Comparison of ENCODE assay signal across 8 mouse cellular contexts in genomic region chr8:104101415-104101814, GRCm38 (mm10). TPM values are rescaled to one million over a fixed set of nuclear protein-coding genes. Genes with fewer than 3 reads are reported as not detected.
DNase-seq lines count a peak whose midpoint lies in the region; ATAC-seq and TF ChIP-seq lines count a peak whose summit lies in the region.

TSS of gene Cdh5 (plus strand) at chr8:104101625.

- H3K4me1 ChIP-seq in heart, embryonic 13.5 days = peaks cover 39% of the 10 kb centered on the region
- peaks cover 26% of the 10 kb centered on the region for H3K4me1 ChIP-seq in kidney, embryonic 15.5 days
- peaks cover 9% of the 10 kb centered on the region for H3K4me1 ChIP-seq in liver, postnatal 0 days (ENCODE audit: insufficient read depth)
- H3K4me1 ChIP-seq in stomach, embryonic 15.5 days = 0 out of 2 replicates have a peak, but pooled peaks cover 6% of the 10 kb centered on the region

- peak within 1 kb of the TSS; percentile 54 for H3K4me3 ChIP-seq in heart, embryonic 13.5 days
- peak within 1 kb of the TSS; percentile 37 for H3K4me3 ChIP-seq in kidney, embryonic 15.5 days (replicated peaks)
- peak within 1 kb of the TSS; percentile 19 for H3K4me3 ChIP-seq in liver, postnatal 0 days (ENCODE audit: low read depth, low read length)
- H3K4me3 ChIP-seq in stomach, embryonic 15.5 days (replicated peaks) = peak within 1 kb of the TSS; percentile 21

- peak; percentile 54 for ATAC-seq in heart, embryonic 13.5 days (ENCODE audit: extremely low read depth, insufficient number of reproducible peaks, low FRiP score, low TSS enrichment)
- peak; percentile 16; the same call in 1 of the 2 replicates for ATAC-seq in kidney, embryonic 15.5 days (replicated peaks; ENCODE audit: low FRiP score)
- ATAC-seq in liver, postnatal 0 days = peak; percentile 52
- peak; percentile 54; the same call in 1 of the 2 replicates for ATAC-seq in stomach, embryonic 15.5 days (ENCODE audit: insufficient read depth, low FRiP score, low read depth)
- no peak for ATAC-seq in cerebellum, adult (ENCODE audit: insufficient number of reproducible peaks, low FRiP score, low TSS enrichment)

- H3K27ac ChIP-seq in heart, embryonic 13.5 days (replicated peaks) = peak within 1 kb of the TSS; percentile 78
- H3K27ac ChIP-seq in kidney, embryonic 15.5 days = peak within 1 kb of the TSS; percentile 34; the same call in 1 of the 2 replicates
- peak within 1 kb of the TSS; percentile 49 for H3K27ac ChIP-seq in liver, postnatal 0 days (ENCODE audit: low read depth)
- no peak within 1 kb of the TSS for H3K27ac ChIP-seq in stomach, embryonic 15.5 days

- H3K27me3 ChIP-seq in heart, embryonic 13.5 days (replicated peaks) = no peaks in the 10 kb centered on the region
- H3K27me3 ChIP-seq in kidney, embryonic 15.5 days = no peaks in the 10 kb centered on the region
- no peaks in the 10 kb centered on the region for H3K27me3 ChIP-seq in liver, postnatal 0 days (ENCODE audit: insufficient read depth, low read length)
- no peaks in the 10 kb centered on the region for H3K27me3 ChIP-seq in stomach, embryonic 15.5 days (replicated peaks)

- peak within 1 kb of the TSS; percentile 62 for H3K4me2 ChIP-seq in heart, embryonic 13.5 days
- H3K4me2 ChIP-seq in kidney, embryonic 15.5 days = peak within 1 kb of the TSS; percentile 29; the same call in 1 of the 2 replicates
- no peak within 1 kb of the TSS for H3K4me2 ChIP-seq in liver, postnatal 0 days (ENCODE audit: low read depth, low read length)
- no peak within 1 kb of the TSS for H3K4me2 ChIP-seq in stomach, embryonic 15.5 days

- DNase-seq in urinary bladder, postnatal 14 days (ENCODE audit: low spot score) = peak; percentile 10
- no peak for DNase-seq in urinary bladder, adult 18-20 months (ENCODE audit: low spot score in 2 of 2)
- peak; percentile 37 for DNase-seq in liver, postnatal 0 days
- no peak for DNase-seq in T-cell, adult 2 months (ENCODE audit: low spot score)

- TF ChIP-seq EP300 in liver, postnatal 0 days (IDR thresholded peaks at IDR 0.05; ENCODE audit: low read depth) = no peak

- TF ChIP-seq CTCF in liver, postnatal 0 days (IDR thresholded peaks at IDR 0.05; ENCODE audit: low read depth) = no peak

- no peaks in the 10 kb centered on the region for H3K36me3 ChIP-seq in heart, embryonic 13.5 days
- no peaks in the 10 kb centered on the region for H3K36me3 ChIP-seq in kidney, embryonic 15.5 days
- no peaks in the 10 kb centered on the region for H3K36me3 ChIP-seq in liver, postnatal 0 days (replicated peaks; ENCODE audit: insufficient read depth, low read length)
- H3K36me3 ChIP-seq in stomach, embryonic 15.5 days = no peaks in the 10 kb centered on the region

- WGBS in heart, embryonic 13.5 days = 49% methylated on average over 8 of the region's 8 CpGs
- WGBS in kidney, embryonic 15.5 days = 51% methylated on average over 8 of the region's 8 CpGs
- 40% methylated on average over 8 of the region's 8 CpGs for WGBS in liver, postnatal 0 days (ENCODE audit: insufficient replicate concordance)
- WGBS in stomach, embryonic 15.5 days = 59% methylated on average over 8 of the region's 8 CpGs

- peak within 1 kb of the TSS; percentile 78 for H3K9ac ChIP-seq in heart, embryonic 13.5 days
- peak within 1 kb of the TSS; percentile 37 for H3K9ac ChIP-seq in kidney, embryonic 15.5 days
- 0 out of 2 replicates have a peak within 1 kb of the TSS, but pooled peaks have one; percentile 1 for H3K9ac ChIP-seq in liver, postnatal 0 days (replicated peaks)
- H3K9ac ChIP-seq in stomach, embryonic 15.5 days = no peak within 1 kb of the TSS

- no peaks in the 10 kb centered on the region for H3K9me3 ChIP-seq in heart, embryonic 13.5 days
- H3K9me3 ChIP-seq in kidney, embryonic 15.5 days (replicated peaks) = no peaks in the 10 kb centered on the region
- no peaks in the 10 kb centered on the region for H3K9me3 ChIP-seq in liver, postnatal 0 days (ENCODE audit: low read length)
- no peaks in the 10 kb centered on the region for H3K9me3 ChIP-seq in stomach, embryonic 15.5 days

RNA-seq across cellular contexts. Expression of gene Cdh5, which starts in this region (rescaled TPM):
- polyA plus RNA-seq in heart, embryonic 13.5 days (2015; fragmentation: Nextera tagmentation; extraction: Ambion mirVana) = 47.9 and 49.9 TPM in 2 replicates
- 35.9 and 38.3 TPM in 2 replicates for polyA plus RNA-seq in kidney, embryonic 15.5 days (2015; fragmentation: Nextera tagmentation; extraction: Ambion mirVana)
- polyA plus RNA-seq in liver, postnatal 0 days (2015; fragmentation: Nextera tagmentation; extraction: Ambion mirVana) = 8.8 and 10.0 TPM in 2 replicates
- 27.0 and 29.8 TPM in 2 replicates for polyA plus RNA-seq in stomach, embryonic 15.5 days (2015; fragmentation: Nextera tagmentation; extraction: Ambion mirVana)

Comparison
In these comparisons a context has a peak if more than half of its experiments do, and no peak if none do; other contexts are left out.
1. DNase-seq: peak in urinary bladder, postnatal 14 days (single experiment) and liver, postnatal 0 days (single experiment); none in urinary bladder, adult 18-20 months (0 of 2) and T-cell, adult 2 months (single experiment).
2. H3K4me2 ChIP-seq: peak in heart, embryonic 13.5 days (single experiment) and kidney, embryonic 15.5 days (single experiment); none in liver, postnatal 0 days (single experiment) and stomach, embryonic 15.5 days (single experiment).
3. Peak in every context shown above with its lines, with median percentiles within 50 percentile points of each other: H3K4me3 ChIP-seq.